Mouse (Mus musculus) liver, adult 2 months (tissue): ENCODE measurements around the gene Sec24a. TPM values are rescaled to one million over a fixed set of nuclear protein-coding genes. Genes with fewer than 3 reads are reported as not detected.
"Not testable (repeated sequence)": the region's sequence is repeated elsewhere in the genome, so short reads cannot be mapped to it uniquely, and the experiment has no call there.

Experiments
- DNase-seq: peaks from one replicate; pipeline ENCODE4 v3.0.0-alpha.2; 2011; ENCODE audit warnings: low read depth, low spot score; ENCODE audit errors: extremely low read depth
- H3K27ac ChIP-seq: fragments of 200-500 bp; replicated peaks from 2 replicates; pipeline ENCODE4 v1.5.1; 2012; ENCODE audit warnings: low read depth, mild to moderate bottlenecking, control low read depth, inconsistent platforms, low read length; ENCODE audit not compliant: insufficient read depth
- H3K27me3 ChIP-seq: fragments of 200-500 bp; 2 replicates; pipeline ENCODE4 v1.6.1; 2012; ENCODE audit warnings: mild to moderate bottlenecking, moderate library complexity, low read length, inconsistent platforms; ENCODE audit not compliant: control insufficient read depth, insufficient read depth
- H3K36me3 ChIP-seq: fragments of 200-500 bp; 2 replicates; pipeline ENCODE4 v1.6.1; 2012; ENCODE audit warnings: low read length, inconsistent platforms; ENCODE audit not compliant: control insufficient read depth, insufficient read depth
- H3K4me1 ChIP-seq: fragments of 200-500 bp; 2 replicates; pipeline ENCODE4 v1.6.1; 2011; ENCODE audit warnings: low read length; ENCODE audit not compliant: control insufficient read depth, insufficient read depth
- H3K4me3 ChIP-seq: fragments of 200-500 bp; 2 replicates; pipeline ENCODE4 v1.5.1; 2011; ENCODE audit warnings: low read depth, mild to moderate bottlenecking, control low read depth, low read length, moderate library complexity; ENCODE audit not compliant: insufficient read depth
- H3K79me2 ChIP-seq: fragments of 200-500 bp; 2 replicates; pipeline ENCODE4 v1.6.1; 2012; ENCODE audit warnings: inconsistent platforms, mild to moderate bottlenecking, low read length, moderate library complexity; ENCODE audit not compliant: control insufficient read depth, insufficient read depth
- H3K9ac ChIP-seq: fragments of 200-500 bp; 2 replicates; pipeline ENCODE4 v1.6.1; 2012; ENCODE audit warnings: low read depth, mild to moderate bottlenecking, control low read depth, inconsistent platforms, low read length
- CTCF ChIP-seq: fragments of 200-500 bp; IDR thresholded peaks from 2 replicates; pipeline ENCODE4 v1.5.1; 2011; ENCODE audit warnings: low read depth, low read length, control low read depth
- POLR2A ChIP-seq: fragments of 200-500 bp; IDR thresholded peaks from 2 replicates; pipeline ENCODE4 v1.6.1; 2011; ENCODE audit warnings: low read length, control low read depth; ENCODE audit not compliant: insufficient read depth; ENCODE audit errors: extremely low read depth
- WGBS: fragments of 180-500 bp; shearing (Covaris S2); methylation state at CpG from one replicate; pipeline ENCODE4 v1.1.7; 2018; 5-methylcytosine and 5-hydroxymethylcytosine counted together
- polyA plus RNA-seq: library from polyadenylated mRNA; depleted of rRNA; stranded (reverse); fragments of >200 nt; gene quantifications from 2 replicates; pipeline ENCODE4 v1.2.3, GENCODE M21; 2012
- total RNA-seq: library from RNA; depleted of rRNA; stranded (reverse); fragments of >200 nt; gene quantifications from 2 replicates; pipeline ENCODE4 v1.2.3, GENCODE M21; 2014

Gene Sec24a
- total and polyA plus RNA-seq, 2 experiments, result 30.6 to 45.1 TPM

GRCm38 (mm10) chr11:51764816-51765215 lies 1.4 kb upstream of the Sec24a start:
- Histone ChIP-seq H3K79me2 (peaks cover 16% of the 10 kb centered on the region), H3K27ac (peak overlapping the region; percentile 72), H3K27me3 (no peaks in the 10 kb centered on the region), H3K9ac (peak overlapping the region; percentile 77), H3K4me1 (peaks cover 31% of the 10 kb centered on the region), H3K4me3 (peak overlapping the region; percentile 86), H3K36me3 (no peaks in the 10 kb centered on the region)
- DNase-seq, result no peak
- TF ChIP-seq POLR2A, result no peak
- no peak for TF ChIP-seq CTCF
- WGBS, result 17% methylated on average over 4 of the region's 4 CpGs

- 2% methylated on average over 13 of the region's 13 CpGs for WGBS
- peak overlapping the region; percentile 86 for H3K4me3 ChIP-seq
Measured at GRCm38 (mm10) chr11:51763955-51764354, 521 bp upstream of the Sec24a start.

DNA sequence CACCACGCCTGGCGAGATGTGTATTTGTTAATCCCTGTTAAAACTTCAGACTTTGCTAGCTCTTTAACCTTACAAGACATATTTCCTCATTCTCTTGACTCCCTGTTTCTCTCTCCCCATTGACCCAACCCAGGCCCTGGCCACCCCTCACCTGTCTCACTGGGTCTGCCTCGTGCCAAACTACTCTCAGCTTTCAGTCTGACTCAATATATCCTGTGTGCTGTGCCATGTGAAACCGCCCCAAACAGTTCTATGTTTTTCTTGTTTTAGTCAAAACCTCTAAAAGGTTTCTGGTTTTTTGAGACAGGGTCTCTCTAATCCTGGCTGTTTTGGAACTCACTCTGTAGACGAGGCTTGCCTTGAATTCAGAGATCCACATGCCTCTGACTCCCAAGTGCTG lies 2.2 kb downstream of the Sec24a start:
- Histone ChIP-seq H3K27me3 (no peaks in the 10 kb centered on the region), H3K36me3 (no peaks in the 10 kb centered on the region), H3K27ac (peak overlapping the region; percentile 59; the same call in 1 of the 2 replicates), H3K4me1 (peaks cover 19% of the 10 kb centered on the region), H3K4me3 (no peak overlapping the region), H3K79me2 (peaks cover 9% of the 10 kb centered on the region), H3K9ac (no peak overlapping the region)
- 73% methylated on average over 5 of the region's 5 CpGs for WGBS
- TF ChIP-seq CTCF (no peak), POLR2A (no peak)
- no peak for DNase-seq

More at GRCm38 (mm10) chr11:51763955-51764354, 521 bp upstream of the Sec24a start:
- no peak for TF ChIP-seq CTCF
- no peak for TF ChIP-seq POLR2A
- Histone ChIP-seq H3K27ac (peak overlapping the region; percentile 93), H3K36me3 (no peaks in the 10 kb centered on the region), H3K9ac (peak overlapping the region; percentile 91), H3K4me1 (peaks cover 29% of the 10 kb centered on the region), H3K79me2 (peaks cover 12% of the 10 kb centered on the region), H3K27me3 (no peaks in the 10 kb centered on the region)
- DNase-seq, result no peak

DNA sequence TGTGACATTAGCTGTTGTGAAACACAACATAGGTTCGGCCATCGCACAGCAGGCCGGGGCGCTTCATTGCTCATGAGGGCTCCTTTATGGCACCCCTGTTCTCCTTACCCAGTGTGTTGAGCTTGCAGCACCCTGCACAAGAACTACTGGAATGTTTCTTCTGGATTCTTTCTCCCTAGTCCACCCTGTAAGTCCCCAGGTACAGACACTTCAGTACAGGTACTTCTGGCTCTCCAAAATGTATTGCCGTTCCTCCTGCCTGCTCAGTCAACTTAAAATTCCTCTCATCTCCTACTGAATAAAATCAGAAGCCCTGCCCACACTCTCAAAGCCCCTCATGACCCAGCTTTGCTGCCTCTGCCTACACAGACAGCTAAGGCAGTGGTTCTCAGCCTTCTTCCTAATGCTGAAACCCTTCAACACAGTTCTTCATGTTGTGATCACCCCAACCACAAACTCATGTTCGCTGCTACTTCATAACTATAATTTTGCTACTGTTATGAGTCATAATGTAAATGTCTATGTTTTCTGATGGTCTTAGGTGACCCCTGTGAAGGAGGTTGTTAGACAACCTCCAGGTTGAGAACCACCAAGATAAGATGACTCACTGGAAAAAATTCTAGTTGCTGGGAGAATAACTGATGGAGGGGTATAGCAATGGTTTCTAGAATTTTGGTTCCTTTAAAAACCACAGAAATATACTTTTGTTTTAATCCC lies 3.3 kb downstream of the Sec24a start:
- peak overlapping the region; percentile 73 for H3K9ac ChIP-seq
- DNase-seq, result no peak
- peaks cover 10% of the 10 kb centered on the region for H3K79me2 ChIP-seq
- H3K27me3 ChIP-seq, result no peaks in the 10 kb centered on the region
- 31% methylated on average over 6 of the region's 6 CpGs for WGBS
- no peak overlapping the region for H3K4me3 ChIP-seq
- H3K36me3 ChIP-seq, result no peaks in the 10 kb centered on the region
- peaks cover 16% of the 10 kb centered on the region for H3K4me1 ChIP-seq
- H3K27ac ChIP-seq, result peak overlapping the region; percentile 98
- no peak for TF ChIP-seq CTCF
- TF ChIP-seq POLR2A, result no peak

GRCm38 (mm10) chr11:51759251-51759650 lies 4.2 kb downstream of the Sec24a start:
- H3K27ac ChIP-seq, result peak overlapping the region; percentile 98
- no peaks in the 10 kb centered on the region for H3K27me3 ChIP-seq
- H3K9ac ChIP-seq, result peak overlapping the region; percentile 53
- peaks cover 19% of the 10 kb centered on the region for H3K4me1 ChIP-seq
- 13% methylated on average over 2 of the region's 2 CpGs for WGBS
- no peak overlapping the region for H3K4me3 ChIP-seq
- peak; percentile 96 for DNase-seq
- peaks cover 12% of the 10 kb centered on the region for H3K79me2 ChIP-seq
- no peaks in the 10 kb centered on the region for H3K36me3 ChIP-seq
- TF ChIP-seq POLR2A (no peak), CTCF (no peak)

- Histone ChIP-seq H3K79me2 (peaks cover 15% of the 10 kb centered on the region), H3K4me1 (peaks cover 25% of the 10 kb centered on the region), H3K27ac (peak overlapping the region; percentile 96)
- H3K4me3 ChIP-seq, H3K9ac ChIP-seq, H3K27me3 ChIP-seq, H3K36me3 ChIP-seq, DNase-seq: not testable (repeated sequence)
- 74% methylated on average over 5 of the region's 5 CpGs for WGBS
Measured at GRCm38 (mm10) chr11:51758207-51758606, 5.2 kb downstream of the Sec24a start.
